Mouse (Mus musculus): ENCODE measurements around the gene Zfp26.

The Zfp26 gene

DNA sequence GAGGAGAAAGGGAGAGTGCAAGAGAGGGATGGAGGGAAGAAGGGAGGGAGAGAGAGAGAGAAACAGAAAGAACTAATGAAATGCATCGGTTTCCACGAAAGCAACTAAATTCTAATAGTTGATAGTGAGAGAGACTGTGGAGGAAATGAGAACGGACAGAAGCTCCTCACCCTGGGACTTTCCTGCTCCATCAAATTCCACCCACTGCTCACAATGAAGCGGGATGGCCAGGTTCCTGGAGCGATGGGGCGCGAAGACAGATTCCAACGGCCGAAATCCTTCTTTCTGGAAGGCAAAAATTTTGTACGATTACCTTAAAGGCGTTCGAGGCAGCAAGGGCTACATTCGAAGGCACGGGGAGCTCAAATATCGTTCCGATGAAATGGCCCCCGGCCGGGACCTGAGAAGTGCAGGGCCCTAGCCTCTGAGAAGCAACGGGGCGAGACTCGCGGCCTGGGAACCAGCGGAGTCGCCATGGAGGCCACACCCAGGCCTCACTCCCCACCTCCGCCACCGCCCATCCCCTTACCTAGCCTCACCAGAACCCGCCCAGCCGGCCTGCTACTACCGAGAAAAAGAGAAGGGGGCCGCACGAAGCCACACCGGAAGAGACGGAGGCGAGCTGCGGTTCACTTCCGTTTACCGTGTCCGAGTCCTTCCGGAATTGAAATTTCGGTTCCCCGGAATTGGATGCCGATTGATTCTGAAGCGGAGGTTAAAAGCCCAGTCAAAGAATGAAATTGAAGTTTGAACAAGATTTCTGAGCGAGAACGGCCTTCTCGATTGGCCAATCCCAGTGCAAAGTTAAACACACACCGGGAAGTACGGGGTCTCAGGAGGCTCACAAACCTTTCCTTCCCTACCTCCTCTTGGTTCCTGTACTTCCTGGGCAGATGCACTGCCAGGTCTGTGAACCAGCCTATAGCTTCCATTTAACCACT lies at the start of gene Zfp26:
Gene Zfp26 (minus strand): TSS at position 786 of the 941 bp plus-strand sequence.
- peak; percentile 79 for DNase-seq

DNA sequence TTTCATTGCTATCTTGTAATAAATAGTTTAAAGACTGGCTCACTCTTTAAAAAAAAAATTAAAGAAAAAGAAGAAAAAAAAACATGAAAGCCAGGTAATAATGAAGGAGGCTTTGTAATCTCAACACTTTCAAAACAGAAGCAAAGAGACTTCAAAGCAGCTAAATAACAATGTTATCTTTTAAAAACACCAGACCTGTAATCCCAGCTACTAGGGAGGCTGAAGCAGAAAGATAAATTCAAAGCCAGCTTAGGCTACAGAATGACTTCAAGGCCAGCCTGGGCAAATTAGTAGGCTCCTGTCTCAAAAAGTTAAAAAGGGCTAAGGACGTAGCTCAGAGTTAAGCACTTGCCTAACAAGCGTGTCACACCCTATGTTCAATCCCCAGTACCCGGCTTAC lies 49.7 kb upstream of the Zfp26 start:
- DNase-seq, result no peak

DNA sequence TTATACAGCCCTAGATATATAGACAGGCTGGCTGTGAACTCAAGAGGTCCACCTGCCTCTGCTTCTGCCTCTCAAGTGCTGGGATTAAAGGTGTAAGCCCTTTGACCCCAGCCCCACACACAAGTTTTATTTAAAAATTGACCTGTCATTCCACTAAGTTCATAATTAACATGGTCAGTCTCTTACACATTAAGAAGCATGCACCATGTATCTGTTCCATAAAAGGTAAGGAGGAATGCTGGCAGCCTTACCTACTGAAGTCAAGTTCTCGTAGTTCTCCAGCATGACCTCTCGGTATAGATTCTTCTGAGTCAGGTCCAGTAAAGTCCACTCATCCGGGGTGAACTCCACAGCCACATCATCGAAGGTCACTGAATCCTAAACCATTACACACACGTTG lies 44.8 kb upstream of the Zfp26 start:
- DNase-seq, result no peak

DNA sequence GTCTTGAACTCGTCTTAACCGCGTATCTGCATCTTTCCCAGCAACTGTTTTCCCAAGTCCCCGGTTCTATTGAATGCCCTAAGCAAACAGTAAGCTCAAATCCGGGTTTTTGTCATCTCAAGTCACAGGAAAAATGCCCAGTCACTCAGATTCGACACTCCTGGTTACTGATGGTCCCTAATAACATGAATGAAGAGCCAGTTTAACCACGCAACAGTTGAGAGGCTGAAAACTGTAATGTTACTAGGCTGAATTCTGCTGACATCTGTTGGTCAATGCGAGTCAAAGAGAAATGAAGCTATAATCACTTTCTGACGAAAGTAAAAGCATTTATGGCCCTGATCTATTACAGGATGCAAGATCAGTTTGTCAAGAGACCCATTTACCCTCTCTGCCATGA lies 33.3 kb upstream of the Zfp26 start:
- DNase-seq, result peak; percentile 9

DNA sequence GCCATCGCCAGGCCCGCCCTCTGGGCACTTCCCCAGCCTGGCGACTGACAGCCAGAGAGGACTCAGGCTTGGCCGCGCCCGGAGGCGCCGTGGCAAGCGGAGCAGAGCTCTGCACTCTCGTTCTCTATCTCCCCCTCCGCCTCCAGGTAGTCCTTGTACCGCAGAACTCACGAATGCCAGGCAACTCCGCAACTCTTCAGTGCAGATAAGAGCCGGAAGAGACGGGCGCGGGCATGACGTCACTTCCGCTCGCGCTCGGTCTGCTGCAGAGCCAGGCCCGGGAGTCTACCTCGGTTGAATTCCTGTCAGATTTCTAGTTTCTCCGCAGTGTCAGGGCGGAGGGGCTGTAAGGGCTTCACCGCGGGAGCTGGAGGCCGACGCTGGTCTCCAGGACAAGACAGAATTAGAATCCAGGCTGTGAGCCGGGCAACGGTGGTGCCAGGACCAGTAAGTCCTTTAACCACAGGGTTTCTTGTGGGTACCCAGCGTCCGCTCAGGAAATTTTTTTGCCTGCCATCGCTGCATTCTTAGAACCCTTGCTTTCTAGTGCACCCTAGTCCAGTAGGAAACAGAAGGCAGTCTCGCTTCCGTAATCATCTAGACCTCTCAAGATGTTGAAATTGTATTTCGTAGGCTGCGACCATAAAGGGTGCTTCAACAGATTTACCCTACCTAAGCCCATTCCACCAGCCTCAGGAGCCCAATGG lies 32.7 kb upstream of the Zfp26 start, which contains the start of gene Zfp426:
Gene Zfp426 (minus strand): TSS at position 220 of the 707 bp plus-strand sequence.
- peak; percentile 92 for DNase-seq

DNA sequence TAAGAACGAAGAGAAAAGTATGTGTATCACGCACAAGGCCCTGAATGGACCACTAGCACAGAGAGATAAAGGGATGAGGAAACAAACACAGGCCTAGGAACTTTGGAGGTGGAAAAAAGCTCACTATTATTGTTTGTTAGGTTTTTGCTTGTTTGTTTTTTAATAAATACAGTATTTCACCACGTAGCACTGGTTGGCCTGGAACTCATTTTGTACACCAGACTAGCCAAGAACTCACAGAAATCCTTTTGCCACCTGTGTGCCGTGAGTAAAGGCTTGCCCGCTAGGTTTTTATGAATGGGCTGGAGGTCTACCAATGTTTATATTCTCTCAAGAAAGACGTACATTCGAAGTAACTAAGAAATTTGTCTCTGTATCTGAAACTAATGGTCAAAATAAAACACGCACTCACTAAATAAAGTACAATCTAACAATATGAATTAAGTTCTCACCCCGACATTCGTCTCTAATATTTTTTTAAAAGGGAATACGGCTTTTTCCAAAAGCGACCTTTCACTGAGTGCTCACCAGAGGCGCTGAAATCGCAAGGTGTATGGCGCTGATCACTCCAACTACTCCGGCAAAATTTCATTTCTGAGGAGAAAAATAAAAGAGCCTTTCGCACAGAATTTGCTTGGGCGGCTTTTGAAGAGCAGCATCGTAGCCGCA lies 32.0 kb upstream of the Zfp26 start:
- no peak for DNase-seq

DNA sequence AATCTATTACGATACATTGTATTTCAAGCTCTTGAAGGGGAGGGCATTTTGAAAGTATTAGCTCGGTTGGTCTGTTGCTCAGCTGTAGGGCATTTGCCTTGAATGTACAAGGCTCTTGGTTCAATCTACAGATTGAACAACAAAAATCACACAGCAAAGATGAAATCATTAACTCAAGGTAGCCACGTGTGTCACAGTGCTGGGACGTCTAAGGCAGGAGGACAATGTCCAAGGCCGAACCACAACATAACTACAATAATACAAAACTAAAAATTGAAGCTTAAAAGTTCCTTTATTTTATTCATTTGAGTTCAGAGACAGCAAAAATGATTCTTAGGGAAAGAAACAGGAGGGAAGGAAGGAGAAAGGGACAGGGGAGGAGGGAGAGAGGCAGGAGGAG lies 29.6 kb upstream of the Zfp26 start:
- no peak for DNase-seq

DNA sequence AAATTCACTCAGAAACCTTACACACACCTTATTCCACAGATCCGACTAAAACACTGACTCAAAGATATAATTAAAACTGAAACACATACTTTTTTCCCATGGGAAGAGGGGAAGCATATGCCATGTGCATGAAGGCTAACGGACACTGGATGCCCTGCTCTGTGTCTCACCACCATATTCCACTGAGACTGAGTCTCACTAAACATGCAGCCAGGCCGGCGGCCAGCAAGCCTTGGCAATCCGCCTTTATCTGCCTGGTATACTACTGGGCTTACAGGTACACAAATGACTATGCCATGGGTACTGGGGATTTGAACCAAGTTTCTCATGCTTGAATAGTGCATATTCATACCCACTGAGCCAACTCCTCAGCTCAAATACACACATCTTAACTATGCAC lies 19.4 kb upstream of the Zfp26 start:
- DNase-seq, result no peak

DNA sequence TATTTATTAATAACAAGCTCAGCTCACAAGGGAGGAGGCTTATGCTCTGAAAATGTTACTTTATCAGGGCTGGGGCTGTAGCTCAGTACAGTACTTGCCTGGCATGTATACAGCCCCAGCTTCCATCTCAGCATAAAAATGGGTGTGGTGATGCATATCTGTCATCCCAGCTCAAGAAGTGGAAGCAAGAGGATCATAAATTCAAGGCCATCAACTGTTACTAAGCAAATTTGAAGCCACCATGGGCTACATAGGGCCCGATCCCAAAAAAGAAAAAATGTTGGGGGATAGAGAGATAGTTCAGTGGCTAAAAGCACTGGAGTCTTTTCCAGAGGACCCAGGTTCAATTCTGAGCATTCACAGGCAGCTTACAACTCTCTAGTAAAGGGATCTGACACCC lies 16.7 kb upstream of the Zfp26 start:
- no peak for DNase-seq

DNA sequence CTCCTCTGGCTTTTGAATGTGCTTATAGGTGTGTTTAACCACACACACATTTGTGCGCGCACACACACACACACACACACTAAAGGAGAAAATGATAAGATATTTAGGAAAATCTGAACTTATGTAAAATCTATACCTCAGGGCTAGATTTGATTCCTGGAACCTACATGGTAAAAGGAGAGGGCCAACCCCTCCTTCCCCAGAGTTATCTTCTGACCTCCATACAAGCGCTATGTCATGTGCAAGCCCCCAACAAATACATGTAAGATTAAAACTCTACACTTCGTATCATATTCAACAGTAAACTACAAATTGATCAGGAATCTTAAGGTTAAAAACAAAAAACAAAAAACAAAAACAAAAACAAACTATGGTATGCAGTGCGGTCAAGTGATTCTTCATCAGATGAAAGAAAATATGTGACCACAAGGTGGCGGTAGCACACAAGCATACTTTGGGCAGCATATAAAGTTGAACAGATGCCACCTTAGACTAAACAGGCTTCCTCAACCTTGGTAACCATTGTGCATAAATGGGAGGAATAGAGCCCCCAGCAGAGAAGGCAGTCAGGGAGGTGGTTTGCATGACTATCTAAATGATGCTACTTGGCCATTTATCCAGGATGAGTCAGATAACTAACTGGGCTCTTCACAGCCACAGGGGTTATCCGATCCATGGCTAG lies 6.9 kb upstream of the Zfp26 start:
- DNase-seq, result peak; percentile 76

DNA sequence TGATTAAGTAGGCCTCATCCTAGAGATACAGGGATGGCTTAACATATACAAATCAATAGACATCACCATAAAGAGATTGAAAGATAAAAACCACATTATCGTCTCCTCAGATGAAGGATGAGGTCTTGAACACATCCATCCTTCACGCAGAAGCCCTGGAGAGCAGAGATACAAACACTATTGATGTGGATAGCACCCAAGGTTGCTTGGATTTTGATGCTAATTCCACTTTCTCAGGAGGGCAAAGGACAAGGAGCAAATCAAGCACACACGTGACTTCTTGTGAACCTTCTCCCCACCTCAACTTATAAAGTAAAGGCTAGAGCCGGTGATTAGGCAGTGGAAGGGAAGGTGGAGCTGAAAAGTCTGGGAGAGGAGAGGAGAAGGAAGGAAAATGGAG lies 6.3 kb downstream of the Zfp26 start:
- no peak for DNase-seq

DNA sequence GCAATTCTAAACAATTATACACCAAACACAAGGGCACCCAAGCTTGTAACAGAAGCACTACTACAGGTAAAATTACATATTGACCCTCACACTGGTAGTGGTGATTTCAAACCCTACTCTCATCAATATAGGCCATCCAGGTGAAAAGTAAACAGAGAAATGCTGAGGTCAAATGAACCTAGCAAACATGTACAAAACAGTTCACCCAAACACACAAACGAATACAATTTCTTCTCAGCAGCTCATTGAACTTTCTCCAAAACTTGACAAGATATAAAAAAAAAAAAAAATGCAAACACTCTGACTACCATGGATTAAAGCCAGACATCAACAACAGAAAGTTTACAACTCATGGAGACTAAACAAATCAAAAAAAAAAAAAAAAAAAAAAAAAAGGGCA lies 8.5 kb downstream of the Zfp26 start:
- DNase-seq, result no peak

DNA sequence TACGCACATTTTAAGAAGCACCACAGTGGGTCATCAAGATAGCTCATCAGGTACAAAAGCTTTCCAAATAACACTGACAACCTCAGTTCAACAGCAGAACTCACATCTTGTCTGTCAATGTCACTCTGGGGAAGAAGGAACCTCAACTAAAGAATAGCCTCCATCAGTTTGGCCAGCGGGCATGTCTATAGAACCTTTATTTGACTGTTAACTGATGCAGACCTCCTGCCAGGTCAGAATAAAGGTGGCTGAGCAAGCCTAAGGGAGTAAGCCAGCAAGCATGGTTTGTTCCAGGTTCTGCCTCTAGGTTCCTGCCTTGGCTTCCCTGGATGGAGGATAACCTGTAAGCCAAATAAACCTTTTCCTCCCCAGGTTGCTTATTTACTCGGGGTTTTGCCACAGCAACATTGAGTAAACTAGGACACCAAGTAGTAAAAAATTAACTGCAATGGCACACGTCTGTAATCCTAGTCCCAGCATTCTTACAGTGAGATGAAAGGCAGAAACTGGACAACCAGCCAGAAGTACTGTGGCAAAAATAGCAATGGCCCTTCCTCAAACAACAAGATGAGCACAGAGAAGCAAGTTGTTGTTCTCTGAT lies 16.7 kb downstream of the Zfp26 start:
- no peak for DNase-seq

DNA sequence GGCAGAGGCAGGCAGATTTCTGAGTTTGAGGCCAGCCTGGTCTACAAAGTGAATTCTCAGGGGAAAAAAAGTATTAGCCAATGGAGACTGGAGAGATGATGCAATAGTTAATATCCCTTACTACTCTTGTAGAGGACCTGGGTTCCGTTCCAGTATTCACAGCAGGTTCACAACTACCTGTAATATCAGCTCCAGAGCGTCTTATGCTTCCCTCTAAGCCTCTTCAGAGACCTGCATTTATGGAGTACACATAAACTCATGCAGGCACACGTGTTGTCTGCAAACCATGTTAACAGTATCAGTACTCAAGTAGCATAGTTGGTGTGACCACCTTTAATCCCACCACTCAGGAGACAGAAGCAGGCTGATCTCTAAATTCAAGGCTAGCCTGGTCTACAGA lies 30.0 kb downstream of the Zfp26 start:
- no peak for DNase-seq

DNA sequence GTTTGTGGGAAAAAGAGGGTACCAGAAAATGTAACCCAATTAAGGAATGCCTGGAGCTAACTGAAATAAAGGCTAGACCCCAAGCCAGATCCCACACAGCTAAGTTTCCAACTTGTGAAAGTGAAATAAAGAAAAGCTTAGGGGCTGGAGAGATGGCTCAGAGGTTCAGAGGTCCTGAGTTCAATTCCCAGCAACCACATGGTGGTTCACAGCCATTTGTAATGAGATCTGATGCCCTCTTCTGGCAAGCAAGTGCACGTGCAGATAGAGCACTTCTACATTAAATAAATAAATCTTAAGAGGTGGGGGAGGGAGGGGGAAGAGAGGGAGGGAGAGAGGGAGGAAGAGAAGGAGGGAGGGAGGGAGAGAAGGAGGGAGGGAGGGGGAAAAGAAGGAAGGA lies 48.5 kb downstream of the Zfp26 start:
- DNase-seq, result no peak

DNA sequence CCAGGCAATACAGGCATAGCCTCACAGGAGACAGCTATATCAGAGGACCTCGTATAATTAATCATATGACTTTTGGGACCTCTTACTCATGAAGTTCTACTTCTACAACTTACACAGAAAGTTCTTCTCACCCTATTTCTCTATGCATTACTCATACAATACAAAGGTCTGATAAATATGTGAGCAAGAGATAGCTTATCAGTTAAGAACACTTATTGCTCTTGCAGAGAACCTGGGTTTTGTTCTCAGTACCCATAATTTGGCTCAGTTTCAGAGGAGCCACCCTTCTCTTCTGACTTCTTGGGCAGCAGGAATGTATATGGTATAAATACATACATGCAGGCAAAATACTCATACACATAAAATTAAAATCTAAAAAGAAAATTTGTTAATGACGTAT lies 50.6 kb downstream of the Zfp26 start:
- no peak for DNase-seq

DNA sequence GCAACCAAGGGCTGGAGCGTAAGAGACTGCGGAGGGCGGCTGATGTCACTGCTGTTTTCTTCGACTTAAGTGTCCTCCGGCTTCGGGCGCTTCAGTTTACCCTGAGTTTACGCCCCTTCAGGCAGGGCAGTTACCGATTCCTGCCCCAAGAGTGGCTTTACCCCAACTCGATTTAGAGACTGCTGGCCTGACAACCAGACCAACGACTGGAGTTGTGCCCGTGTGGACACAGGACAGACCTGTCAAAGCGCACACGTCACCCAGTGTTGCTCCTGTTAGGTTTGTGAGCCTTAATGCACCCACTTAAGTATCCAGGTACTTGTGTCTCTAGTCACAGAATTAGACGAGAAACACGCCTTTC lies 74.6 kb downstream of the Zfp26 start:
- no peak for DNase-seq

DNA sequence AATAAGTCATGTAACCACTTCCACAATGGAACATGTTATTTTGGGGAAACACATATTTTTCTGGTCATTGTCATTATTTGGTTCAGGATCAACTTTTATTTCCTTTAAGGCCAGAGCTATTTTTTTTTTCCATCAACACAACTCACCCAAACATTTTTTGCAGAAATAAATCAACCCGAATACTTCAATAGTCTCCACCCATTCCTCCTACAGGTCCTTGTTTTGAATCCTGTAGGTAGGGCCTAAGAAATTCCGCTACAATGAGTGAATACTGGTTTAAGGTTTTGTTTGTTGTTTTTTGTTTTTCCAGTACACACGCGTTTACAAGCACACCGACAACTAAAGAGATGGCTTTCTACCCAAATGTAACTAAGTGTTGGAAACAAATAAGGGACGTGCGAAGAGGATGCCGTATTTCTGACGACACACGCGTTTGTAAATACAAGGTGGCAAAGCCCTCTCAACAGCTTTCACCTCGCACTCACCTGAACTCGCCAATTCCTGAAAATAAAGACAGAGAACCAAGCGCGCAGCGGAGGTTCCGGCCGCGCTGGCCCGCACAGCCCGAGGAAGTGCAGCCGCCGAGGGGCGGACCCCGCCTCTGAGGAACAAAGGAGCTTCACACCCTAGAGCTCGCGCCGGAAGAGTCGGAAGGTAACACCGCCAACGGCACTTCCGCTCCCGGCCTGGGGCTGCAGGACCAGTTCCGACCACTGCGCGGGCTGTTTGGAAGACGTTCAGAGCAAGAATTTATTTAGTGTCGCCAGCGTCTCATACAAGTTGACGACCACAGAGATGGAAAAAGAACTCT lies 75.2 kb downstream of the Zfp26 start, which contains the start of gene Zfp560:
Gene Zfp560 (minus strand): TSS at position 646 of the 811 bp plus-strand sequence.
- peak; percentile 94 for DNase-seq

DNA sequence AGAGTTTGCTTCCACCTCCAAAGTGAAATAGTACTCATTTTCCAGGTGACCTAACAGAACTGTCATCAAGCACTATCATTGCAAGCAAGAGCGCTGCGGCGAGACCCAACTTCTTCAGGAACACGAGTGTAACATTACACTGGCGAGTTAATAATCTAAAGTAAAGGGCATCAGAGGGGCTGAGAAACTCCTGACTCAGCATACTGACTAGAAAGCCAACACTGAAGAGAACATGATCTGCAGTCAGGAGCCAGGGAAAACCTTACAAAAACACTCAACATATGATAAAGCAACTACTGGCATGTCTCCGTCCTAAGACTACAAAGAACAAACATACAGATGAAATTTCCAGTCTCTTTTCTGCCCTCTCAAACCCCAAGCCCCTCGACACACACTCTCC lies 76.3 kb downstream of the Zfp26 start:
- DNase-seq, result no peak
